Mouse (Mus musculus): ENCODE data around the gene Chrm5.

DNA sequence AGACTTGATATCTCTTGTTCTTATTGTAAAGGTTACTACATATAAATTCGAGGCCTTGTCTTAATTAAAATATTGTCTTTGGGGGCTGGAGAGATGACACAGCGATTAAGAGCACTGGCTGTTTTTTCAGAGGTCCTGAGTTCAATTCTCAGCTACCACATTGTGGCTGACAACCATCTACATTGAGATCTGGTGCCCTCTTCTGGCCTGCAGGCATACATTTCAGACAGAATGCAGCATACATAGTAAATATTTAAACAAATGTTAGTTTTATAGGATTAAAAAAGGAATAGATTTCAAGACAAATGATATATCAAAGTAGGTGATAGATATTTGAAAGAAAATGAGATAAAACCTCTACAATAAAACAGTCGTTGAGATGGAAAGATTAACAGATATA is 20.0 kb downstream of the Chrm5 start:
- TF ChIP-seq CTCF (IDR thresholded peaks at IDR 0.05; ENCODE audit: insufficient read depth, low read depth, low read length) (no peak), POLR2A (IDR thresholded peaks at IDR 0.05; ENCODE audit: insufficient read depth, low read depth, low read length) (no peak)

All from olfactory bulb, adult 2 months (tissue).